Mouse (Mus musculus) hindbrain, embryonic 14.5 days (tissue): ENCODE data around the gene Frem1. TPM values are rescaled to one million over a fixed set of nuclear protein-coding genes. Genes with fewer than 3 reads are reported as not detected.

Experiments
- ATAC-seq: fragments of 200-750 bp; cut with Nextera tagmentation; 2 replicates; pipeline ENCODE4 v1.8.0; 2017; ENCODE audit warnings: moderate number of reproducible peaks, mild to moderate bottlenecking, moderate TSS enrichment, moderate library complexity; ENCODE audit not compliant: low FRiP score
- DNase-seq: peaks from one replicate; pipeline ENCODE4 v3.0.0-alpha.2; 2015; ENCODE audit warnings: low spot score
- H3K27ac ChIP-seq: fragments of 300-500 bp; sonication (generic); 2 replicates; pipeline ENCODE4 v1.5.1; 2014; ENCODE audit warnings: mild to moderate bottlenecking, moderate library complexity
- H3K27me3 ChIP-seq: fragments of 300-500 bp; sonication (generic); 2 replicates; pipeline ENCODE4 v1.6.1; 2014; ENCODE audit warnings: mild to moderate bottlenecking, low read length, mixed read lengths; ENCODE audit not compliant: control insufficient read depth, insufficient read depth
- H3K36me3 ChIP-seq: fragments of 300-500 bp; sonication (generic); replicated peaks from 2 replicates; pipeline ENCODE4 v1.6.1; 2014; ENCODE audit not compliant: control insufficient read depth, insufficient read depth
- H3K4me1 ChIP-seq: fragments of 300-500 bp; sonication (generic); replicated peaks from 2 replicates; pipeline ENCODE4 v1.6.1; 2014; ENCODE audit warnings: antibody characterized with exemption, low read length, mixed read lengths; ENCODE audit not compliant: control insufficient read depth, insufficient read depth
- H3K4me2 ChIP-seq: fragments of 300-500 bp; sonication (generic); replicated peaks from 2 replicates; pipeline ENCODE4 v1.6.1; 2014; ENCODE audit warnings: mild to moderate bottlenecking, moderate library complexity
- H3K4me3 ChIP-seq: fragments of 300-500 bp; sonication (generic); replicated peaks from 2 replicates; pipeline ENCODE4 v1.5.1; 2014; ENCODE audit warnings: mild to moderate bottlenecking, low read length
- H3K9ac ChIP-seq: fragments of 300-500 bp; sonication (generic); 2 replicates; pipeline ENCODE4 v1.6.1; 2014
- H3K9me3 ChIP-seq: fragments of 300-500 bp; sonication (generic); 2 replicates; pipeline ENCODE4 v1.6.1; 2016; ENCODE audit warnings: low read length; ENCODE audit not compliant: control insufficient read depth
- WGBS: fragments of 180-500 bp; shearing (Covaris S2); extraction: QIAGEN DNeasy Blood & Tissue Kit; methylation state at CpG from one replicate; pipeline ENCODE4 v1.1.7; 2014; 5-methylcytosine and 5-hydroxymethylcytosine counted together
- polyA plus RNA-seq: library from polyadenylated mRNA; unstranded; fragments of >200 nt; fragmentation: Nextera tagmentation; extraction: Ambion mirVana; gene quantifications from 2 replicates; pipeline ENCODE4 v1.2.1, GENCODE M21; 2014

Gene Frem1
- polyA plus RNA-seq, 1 experiment from 2014 or later = 3.8 TPM

DNA sequence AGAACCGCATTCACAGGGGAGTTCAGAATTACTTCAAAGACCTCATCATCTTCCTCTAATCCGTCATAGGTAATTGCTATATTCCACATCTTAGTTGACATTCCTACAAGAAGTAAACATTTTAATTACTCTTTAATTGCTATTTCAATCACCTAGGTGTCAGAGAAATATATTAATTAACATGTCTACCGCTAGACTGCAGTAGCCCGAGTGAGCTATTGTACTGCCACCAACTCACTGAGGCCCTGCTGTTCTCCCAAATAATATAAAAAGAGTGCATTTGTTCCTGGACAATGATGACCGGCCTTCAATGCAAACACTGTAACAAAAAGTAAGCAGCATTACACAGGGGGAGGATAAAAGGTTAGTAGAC is 135.5 kb downstream of the Frem1 start:
- 8% methylated on average over 5 of the region's 5 CpGs for WGBS
- peak overlapping the region; percentile 13; the same call in 1 of the 2 replicates for H3K4me3 ChIP-seq

DNA sequence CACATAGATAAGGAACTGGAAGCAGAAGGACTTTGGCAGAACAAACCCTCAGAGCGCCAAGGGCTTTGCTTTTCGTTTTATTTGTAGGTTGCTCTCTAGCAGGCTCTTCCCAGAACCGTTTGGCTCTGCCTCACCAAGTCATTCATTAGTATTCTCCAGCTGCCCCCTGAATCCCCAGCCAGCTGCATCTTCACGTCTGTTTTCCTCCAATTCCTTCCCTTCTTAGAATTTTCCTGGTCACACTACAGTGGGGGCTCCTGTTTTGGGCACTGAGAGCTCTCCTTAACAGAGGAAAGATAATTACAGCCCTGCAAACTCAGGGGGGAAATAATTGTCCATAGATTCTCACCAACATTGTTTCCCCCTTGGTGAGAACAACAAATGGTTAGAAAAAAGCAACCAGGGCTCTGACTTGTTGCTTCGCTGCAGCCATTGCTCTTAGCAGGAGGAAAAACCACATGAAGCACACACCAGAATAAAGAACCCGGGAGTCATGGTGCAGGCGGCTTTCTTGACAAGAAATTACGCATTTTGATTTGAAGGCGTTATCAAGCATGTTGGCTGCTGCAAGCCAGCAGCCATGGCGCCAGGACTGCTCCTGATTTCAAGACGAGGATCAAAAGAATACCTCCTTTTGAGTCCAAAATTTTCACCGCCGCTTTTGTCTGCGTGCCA is 136.0 kb downstream of the Frem1 start:
- H3K4me1 ChIP-seq = peaks cover 25% of the 10 kb centered on the region
- H3K4me3 ChIP-seq = peak overlapping the region; percentile 13; the same call in 1 of the 2 replicates
- 16% methylated on average over 14 of the region's 14 CpGs for WGBS
- H3K36me3 ChIP-seq = no peaks in the 10 kb centered on the region
- no peaks in the 10 kb centered on the region for H3K27me3 ChIP-seq
- H3K9me3 ChIP-seq = no peaks in the 10 kb centered on the region
- peak overlapping the region; percentile 80 for H3K27ac ChIP-seq
- peak; percentile 75 for DNase-seq
- peak overlapping the region; percentile 46 for H3K4me2 ChIP-seq
- peak overlapping the region; percentile 36 for H3K9ac ChIP-seq
- ATAC-seq = peak; percentile 76

More for the DNA sequence above, 135.5 kb downstream of the Frem1 start:
- Histone ChIP-seq H3K9ac (peak overlapping the region; percentile 36), H3K36me3 (no peaks in the 10 kb centered on the region), H3K4me1 (peaks cover 25% of the 10 kb centered on the region), H3K9me3 (no peaks in the 10 kb centered on the region), H3K4me2 (peak overlapping the region; percentile 46), H3K27ac (peak overlapping the region; percentile 80), H3K27me3 (no peaks in the 10 kb centered on the region)
- ATAC-seq (peak; percentile 46; the same call in 1 of the 2 replicates), DNase-seq (no peak)

DNA sequence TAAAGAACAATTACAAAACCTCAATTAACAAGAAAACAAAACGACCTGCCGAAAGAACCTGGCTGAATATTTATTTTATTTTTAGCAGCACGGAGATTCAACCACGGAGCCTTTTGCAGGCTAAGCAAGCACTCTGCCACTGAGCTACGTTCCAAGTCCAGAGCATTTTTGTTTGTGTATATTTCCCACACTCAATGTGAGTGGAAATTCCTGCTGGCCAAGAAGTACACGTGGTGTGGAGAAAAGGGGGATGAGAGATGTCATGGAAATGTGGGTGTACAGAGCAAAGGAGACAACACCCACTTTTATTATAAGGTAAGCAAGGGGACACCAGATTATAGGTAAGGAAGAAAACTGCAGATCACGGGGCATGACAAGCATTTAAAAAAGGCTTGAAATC is 136.6 kb downstream of the Frem1 start:
- WGBS = 56% methylated on average over 7 of the region's 7 CpGs
- H3K27ac ChIP-seq = peak overlapping the region; percentile 80
- ATAC-seq (peak; percentile 24), DNase-seq (no peak)
- H3K9ac ChIP-seq = no peak overlapping the region
- no peak overlapping the region for H3K4me3 ChIP-seq
- H3K9me3 ChIP-seq = no peaks in the 10 kb centered on the region
- no peaks in the 10 kb centered on the region for H3K36me3 ChIP-seq
- no peaks in the 10 kb centered on the region for H3K27me3 ChIP-seq
- H3K4me2 ChIP-seq = peak overlapping the region; percentile 46
- H3K4me1 ChIP-seq = peaks cover 25% of the 10 kb centered on the region

DNA sequence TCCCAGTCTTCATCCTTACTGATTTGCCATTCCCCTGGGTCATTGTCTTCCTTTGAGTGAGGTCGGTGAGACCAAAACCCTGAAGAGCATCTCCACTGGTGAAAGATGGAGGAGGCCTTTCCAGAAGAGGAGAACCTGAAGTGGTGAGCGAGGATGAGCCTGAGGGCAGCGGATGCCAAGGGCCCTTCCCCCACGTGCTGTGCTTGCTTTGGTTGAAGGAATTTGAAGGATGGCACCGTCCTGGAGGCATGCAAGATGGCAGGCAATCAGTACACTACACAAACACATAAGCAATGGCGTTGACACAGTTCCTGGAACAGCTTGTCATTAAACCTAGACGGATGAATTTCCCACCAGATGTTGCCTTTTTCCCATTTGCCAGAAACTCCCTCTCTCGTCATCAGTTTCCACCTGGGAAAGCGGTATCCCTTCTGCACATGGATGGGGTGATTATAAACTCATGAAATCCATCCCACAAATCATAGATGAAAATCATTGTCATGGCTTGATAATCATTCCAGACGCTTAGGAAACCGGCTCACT is 137.5 kb downstream of the Frem1 start:
- DNase-seq = no peak
- Histone ChIP-seq H3K9ac (no peak overlapping the region), H3K4me2 (no peak overlapping the region), H3K4me1 (peaks cover 25% of the 10 kb centered on the region), H3K27ac (peak overlapping the region; percentile 14), H3K36me3 (no peaks in the 10 kb centered on the region), H3K4me3 (no peak overlapping the region), H3K9me3 (no peaks in the 10 kb centered on the region), H3K27me3 (no peaks in the 10 kb centered on the region)
- WGBS = 64% methylated on average over 11 of the region's 11 CpGs
- ATAC-seq = no peak; the same call in 1 of the 2 replicates

DNA sequence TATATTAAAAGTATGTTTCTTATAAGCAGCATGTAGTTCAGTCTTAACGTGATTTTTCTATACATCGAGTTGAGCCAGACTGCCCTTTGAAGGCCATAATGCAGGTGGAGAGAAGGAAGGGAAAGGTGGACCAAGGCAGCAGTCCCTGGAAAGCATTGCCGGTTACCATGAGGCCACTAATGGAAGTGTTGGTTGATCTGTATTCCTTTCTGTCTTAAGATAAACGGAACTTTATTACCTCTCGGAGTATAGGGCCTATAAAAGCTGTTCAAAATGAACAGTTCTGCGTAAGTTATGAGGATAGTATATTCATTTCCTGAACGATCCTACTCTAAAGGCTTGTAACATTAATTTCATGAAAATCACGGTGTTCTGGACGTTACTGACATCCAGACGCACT is 156.9 kb downstream of the Frem1 start:
- no peak overlapping the region for H3K4me2 ChIP-seq
- no peak for ATAC-seq

DNA sequence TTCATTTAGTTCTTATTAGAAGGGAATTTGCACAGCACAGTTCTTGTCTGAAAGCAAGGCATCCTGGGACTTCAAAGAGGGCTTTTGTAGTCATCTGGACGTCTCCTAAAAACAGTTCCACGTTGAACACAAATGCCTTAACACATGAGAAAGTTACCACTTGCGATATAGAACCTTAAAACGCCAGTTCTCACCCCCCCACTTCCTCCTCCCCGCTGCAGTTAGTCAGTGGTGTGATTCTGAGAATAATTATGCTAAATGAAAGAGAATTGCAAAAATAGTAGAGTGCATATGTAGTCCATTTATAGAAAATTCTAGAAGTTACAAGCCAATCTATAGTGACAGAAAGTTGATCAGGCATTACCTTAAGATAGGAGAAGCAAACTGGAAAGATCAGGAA is 159.9 kb downstream of the Frem1 start:
- 88% methylated on average over 5 of the region's 5 CpGs for WGBS
- Histone ChIP-seq H3K4me1 (no peaks in the 10 kb centered on the region), H3K4me2 (no peak overlapping the region), H3K27ac (no peak overlapping the region), H3K27me3 (no peaks in the 10 kb centered on the region), H3K4me3 (no peak overlapping the region), H3K36me3 (no peaks in the 10 kb centered on the region), H3K9ac (no peak overlapping the region), H3K9me3 (no peaks in the 10 kb centered on the region)
- ATAC-seq = no peak
- DNase-seq = no peak

More for the DNA sequence above, 156.9 kb downstream of the Frem1 start:
- Histone ChIP-seq H3K4me1 (no peaks in the 10 kb centered on the region), H3K36me3 (no peaks in the 10 kb centered on the region), H3K4me3 (no peak overlapping the region), H3K27me3 (no peaks in the 10 kb centered on the region), H3K27ac (no peak overlapping the region), H3K9me3 (no peaks in the 10 kb centered on the region), H3K9ac (no peak overlapping the region)
- 87% methylated on average over 10 of the region's 10 CpGs for WGBS
- DNase-seq = no peak

DNA sequence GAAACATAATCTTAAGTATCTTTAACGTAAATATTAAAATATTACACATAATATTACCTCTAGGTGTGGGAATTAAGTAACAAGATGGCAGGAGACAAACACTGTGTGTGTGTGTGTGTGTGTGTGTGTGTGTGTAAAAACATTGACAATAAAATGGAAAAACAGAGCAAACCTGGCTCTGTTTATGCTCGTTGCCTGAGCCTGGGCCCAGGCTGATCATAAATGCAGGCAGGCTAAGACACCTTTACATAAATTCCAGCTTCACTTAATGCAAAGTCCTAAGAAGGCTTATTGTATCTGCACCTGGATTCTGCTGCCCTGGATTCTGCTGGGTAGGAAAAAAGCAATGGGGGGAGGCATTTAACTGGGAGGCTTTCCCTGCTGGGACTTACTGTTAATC is 160.6 kb downstream of the Frem1 start:
- H3K4me3 ChIP-seq = no peak overlapping the region
- no peak overlapping the region for H3K27ac ChIP-seq
- no peak overlapping the region for H3K9ac ChIP-seq
- no peak overlapping the region for H3K4me2 ChIP-seq
- no peaks in the 10 kb centered on the region for H3K4me1 ChIP-seq
- no peaks in the 10 kb centered on the region for H3K9me3 ChIP-seq
- no peaks in the 10 kb centered on the region for H3K36me3 ChIP-seq
- no peaks in the 10 kb centered on the region for H3K27me3 ChIP-seq
- no peak for DNase-seq
- no peak for ATAC-seq
- 87% methylated on average over 2 of the region's 2 CpGs for WGBS

DNA sequence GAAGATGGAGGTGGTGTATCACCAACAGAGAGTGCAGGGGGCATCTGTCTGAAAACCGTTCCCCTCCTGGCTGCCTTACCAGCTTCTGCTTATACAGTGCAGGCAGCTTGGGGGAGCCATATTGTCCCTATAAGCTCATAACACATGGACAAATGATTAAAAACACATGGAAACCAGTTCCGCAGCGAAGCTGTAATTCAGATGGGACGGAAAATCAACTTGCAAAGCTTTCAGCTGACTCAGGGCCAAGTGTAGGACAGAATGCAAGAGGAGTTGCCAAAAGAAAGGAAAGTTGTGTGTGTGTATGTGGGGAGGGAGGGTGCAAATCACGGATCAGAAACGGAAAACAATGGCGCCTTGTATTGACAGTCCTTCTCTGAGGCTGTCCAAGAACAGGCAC is 161.1 kb downstream of the Frem1 start:
- Histone ChIP-seq H3K4me2 (no peak overlapping the region), H3K27ac (no peak overlapping the region), H3K9ac (no peak overlapping the region), H3K9me3 (no peaks in the 10 kb centered on the region), H3K27me3 (no peaks in the 10 kb centered on the region), H3K4me3 (no peak overlapping the region), H3K36me3 (no peaks in the 10 kb centered on the region), H3K4me1 (no peaks in the 10 kb centered on the region)
- DNase-seq (no peak), ATAC-seq (no peak)
- WGBS = 64% methylated on average over 7 of the region's 7 CpGs

DNA sequence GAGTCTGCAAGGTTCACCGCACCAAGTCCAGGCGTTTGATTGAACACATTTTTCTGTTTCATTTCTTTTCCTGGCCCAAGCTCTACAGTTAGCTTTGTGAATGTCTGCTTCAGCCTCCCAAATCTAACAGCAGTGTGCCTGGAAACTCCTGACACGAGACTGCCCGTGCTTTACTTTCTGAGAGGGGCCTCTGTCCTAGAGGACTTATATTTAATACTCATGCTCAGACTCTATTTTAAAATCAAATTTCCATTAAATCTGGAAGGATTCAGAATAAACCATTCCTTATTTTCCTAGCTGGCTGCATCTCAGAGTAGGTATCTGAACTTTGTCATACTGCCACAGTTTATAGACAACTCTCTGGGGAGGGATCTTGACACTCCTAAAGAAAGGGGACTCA is 161.6 kb downstream of the Frem1 start:
- no peak overlapping the region for H3K27ac ChIP-seq
- no peak overlapping the region for H3K4me2 ChIP-seq
- H3K9me3 ChIP-seq = no peaks in the 10 kb centered on the region
- H3K36me3 ChIP-seq = no peaks in the 10 kb centered on the region
- DNase-seq (no peak), ATAC-seq (no peak)
- no peak overlapping the region for H3K9ac ChIP-seq
- 86% methylated on average over 4 of the region's 4 CpGs for WGBS
- H3K4me3 ChIP-seq = no peak overlapping the region
- no peaks in the 10 kb centered on the region for H3K27me3 ChIP-seq
- H3K4me1 ChIP-seq = no peaks in the 10 kb centered on the region
